Mouse (Mus musculus): ENCODE measurements around the gene 4930595D18Rik. TPM values are rescaled to one million over a fixed set of nuclear protein-coding genes. Genes with fewer than 3 reads are reported as not detected.

The 4930595D18Rik gene
- polyA plus RNA-seq, 1 experiment: not detected

- H3K27ac ChIP-seq (ENCODE audit: insufficient read depth, low read length): no peak overlapping the region
- TF ChIP-seq POLR2A (IDR thresholded peaks at IDR 0.05; ENCODE audit: insufficient read depth, low read length) (no peak), CTCF (IDR thresholded peaks at IDR 0.05; ENCODE audit: low read depth, low read length) (peak; percentile 72)
- peak overlapping the region; percentile 42 for H3K9ac ChIP-seq (ENCODE audit: low read depth, poor library complexity, severe bottlenecking)
- no peaks in the 10 kb centered on the region for H3K9me3 ChIP-seq (replicated peaks; ENCODE audit: control insufficient read depth, insufficient read depth, low read length, poor library complexity, severe bottlenecking)
- peaks cover 5% of the 10 kb centered on the region for H3K4me1 ChIP-seq (ENCODE audit: control insufficient read depth, insufficient read depth, low read length)
- no peaks in the 10 kb centered on the region for H3K27me3 ChIP-seq (ENCODE audit: control insufficient read depth, insufficient read depth, low read length, poor library complexity, severe bottlenecking)
- H3K4me3 ChIP-seq (ENCODE audit: low read depth, low read length): peak overlapping the region; percentile 17
- no peaks in the 10 kb centered on the region for H3K36me3 ChIP-seq (ENCODE audit: control insufficient read depth, insufficient read depth, low read length, poor library complexity, severe bottlenecking)
Observed at GRCm38 (mm10) chr12:111143005-111143508, 41.2 kb downstream of the 4930595D18Rik start.

GRCm38 (mm10) chr12:111137079-111137478 is 47.2 kb downstream of the 4930595D18Rik start:
- Histone ChIP-seq H3K4me3 (ENCODE audit: low read depth, low read length) (no peak overlapping the region), H3K36me3 (ENCODE audit: control insufficient read depth, insufficient read depth, low read length, poor library complexity, severe bottlenecking) (no peaks in the 10 kb centered on the region), H3K4me1 (ENCODE audit: control insufficient read depth, insufficient read depth, low read length) (no peaks in the 10 kb centered on the region), H3K27ac (ENCODE audit: insufficient read depth, low read length) (no peak overlapping the region), H3K9me3 (replicated peaks; ENCODE audit: control insufficient read depth, insufficient read depth, low read length, poor library complexity, severe bottlenecking) (no peaks in the 10 kb centered on the region), H3K27me3 (ENCODE audit: control insufficient read depth, insufficient read depth, low read length, poor library complexity, severe bottlenecking) (no peaks in the 10 kb centered on the region), H3K9ac (ENCODE audit: low read depth, poor library complexity, severe bottlenecking) (no peak overlapping the region)
- TF ChIP-seq CTCF (IDR thresholded peaks at IDR 0.05; ENCODE audit: low read depth, low read length) (peak; percentile 58), POLR2A (IDR thresholded peaks at IDR 0.05; ENCODE audit: insufficient read depth, low read length) (no peak)

- Histone ChIP-seq H3K4me3 (ENCODE audit: low read depth, low read length) (no peak overlapping the region), H3K9ac (ENCODE audit: low read depth, poor library complexity, severe bottlenecking) (no peak overlapping the region), H3K9me3 (replicated peaks; ENCODE audit: control insufficient read depth, insufficient read depth, low read length, poor library complexity, severe bottlenecking) (no peaks in the 10 kb centered on the region), H3K27ac (ENCODE audit: insufficient read depth, low read length) (no peak overlapping the region), H3K27me3 (ENCODE audit: control insufficient read depth, insufficient read depth, low read length, poor library complexity, severe bottlenecking) (no peaks in the 10 kb centered on the region), H3K4me1 (ENCODE audit: control insufficient read depth, insufficient read depth, low read length) (no peaks in the 10 kb centered on the region), H3K36me3 (ENCODE audit: control insufficient read depth, insufficient read depth, low read length, poor library complexity, severe bottlenecking) (no peaks in the 10 kb centered on the region)
- no peak for TF ChIP-seq CTCF (IDR thresholded peaks at IDR 0.05; ENCODE audit: low read depth, low read length)
- TF ChIP-seq POLR2A (IDR thresholded peaks at IDR 0.05; ENCODE audit: insufficient read depth, low read length): no peak
- TF ChIP-seq EP300 (IDR thresholded peaks at IDR 0.05; ENCODE audit: insufficient read depth, low read depth, low read length): no peak
Observed at GRCm38 (mm10) chr12:111135953-111136352, 48.3 kb downstream of the 4930595D18Rik start.

GRCm38 (mm10) chr12:111134791-111135733 is 49.2 kb downstream of the 4930595D18Rik start:
- Histone ChIP-seq H3K27ac (ENCODE audit: insufficient read depth, low read length) (no peak overlapping the region), H3K9ac (ENCODE audit: low read depth, poor library complexity, severe bottlenecking) (no peak overlapping the region), H3K27me3 (ENCODE audit: control insufficient read depth, insufficient read depth, low read length, poor library complexity, severe bottlenecking) (no peaks in the 10 kb centered on the region), H3K9me3 (replicated peaks; ENCODE audit: control insufficient read depth, insufficient read depth, low read length, poor library complexity, severe bottlenecking) (no peaks in the 10 kb centered on the region), H3K36me3 (ENCODE audit: control insufficient read depth, insufficient read depth, low read length, poor library complexity, severe bottlenecking) (no peaks in the 10 kb centered on the region), H3K4me3 (ENCODE audit: low read depth, low read length) (no peak overlapping the region), H3K4me1 (ENCODE audit: control insufficient read depth, insufficient read depth, low read length) (no peaks in the 10 kb centered on the region)
- no peak for TF ChIP-seq POLR2A (IDR thresholded peaks at IDR 0.05; ENCODE audit: insufficient read depth, low read length)
- no peak for TF ChIP-seq CTCF (IDR thresholded peaks at IDR 0.05; ENCODE audit: low read depth, low read length)
- TF ChIP-seq EP300 (IDR thresholded peaks at IDR 0.05; ENCODE audit: insufficient read depth, low read depth, low read length): no peak

- TF ChIP-seq POLR2A (IDR thresholded peaks at IDR 0.05; ENCODE audit: insufficient read depth, low read length) (no peak), EP300 (IDR thresholded peaks at IDR 0.05; ENCODE audit: insufficient read depth, low read depth, low read length) (no peak), CTCF (IDR thresholded peaks at IDR 0.05; ENCODE audit: low read depth, low read length) (no peak)
- no peak overlapping the region for H3K9ac ChIP-seq (ENCODE audit: low read depth, poor library complexity, severe bottlenecking)
- no peak overlapping the region for H3K27ac ChIP-seq (ENCODE audit: insufficient read depth, low read length)
- H3K9me3 ChIP-seq (replicated peaks; ENCODE audit: control insufficient read depth, insufficient read depth, low read length, poor library complexity, severe bottlenecking): no peaks in the 10 kb centered on the region
- no peaks in the 10 kb centered on the region for H3K27me3 ChIP-seq (ENCODE audit: control insufficient read depth, insufficient read depth, low read length, poor library complexity, severe bottlenecking)
- H3K4me1 ChIP-seq (ENCODE audit: control insufficient read depth, insufficient read depth, low read length): no peaks in the 10 kb centered on the region
- no peaks in the 10 kb centered on the region for H3K36me3 ChIP-seq (ENCODE audit: control insufficient read depth, insufficient read depth, low read length, poor library complexity, severe bottlenecking)
- no peak overlapping the region for H3K4me3 ChIP-seq (ENCODE audit: low read depth, low read length)
Observed at GRCm38 (mm10) chr12:111134169-111134568, 50.1 kb downstream of the 4930595D18Rik start.

GRCm38 (mm10) chr12:111125666-111126065 is 58.6 kb downstream of the 4930595D18Rik start:
- no peak overlapping the region for H3K27ac ChIP-seq (ENCODE audit: insufficient read depth, low read length)
- H3K36me3 ChIP-seq (ENCODE audit: control insufficient read depth, insufficient read depth, low read length, poor library complexity, severe bottlenecking): no peaks in the 10 kb centered on the region
- H3K27me3 ChIP-seq (ENCODE audit: control insufficient read depth, insufficient read depth, low read length, poor library complexity, severe bottlenecking): no peaks in the 10 kb centered on the region
- H3K4me3 ChIP-seq (ENCODE audit: low read depth, low read length): no peak overlapping the region
- no peak overlapping the region for H3K9ac ChIP-seq (ENCODE audit: low read depth, poor library complexity, severe bottlenecking)
- H3K9me3 ChIP-seq (replicated peaks; ENCODE audit: control insufficient read depth, insufficient read depth, low read length, poor library complexity, severe bottlenecking): no peaks in the 10 kb centered on the region
- TF ChIP-seq CTCF (IDR thresholded peaks at IDR 0.05; ENCODE audit: low read depth, low read length): no peak
- TF ChIP-seq EP300 (IDR thresholded peaks at IDR 0.05; ENCODE audit: insufficient read depth, low read depth, low read length): no peak
- no peak for TF ChIP-seq POLR2A (IDR thresholded peaks at IDR 0.05; ENCODE audit: insufficient read depth, low read length)
- no peaks in the 10 kb centered on the region for H3K4me1 ChIP-seq (ENCODE audit: control insufficient read depth, insufficient read depth, low read length)
